Mouse (Mus musculus): ENCODE measurements around the gene Ccnb1. TPM values are rescaled to one million over a fixed set of nuclear protein-coding genes. Genes with fewer than 3 reads are reported as not detected.
"Not testable (repeated sequence)": the region's sequence is repeated elsewhere in the genome, so short reads cannot be mapped to it uniquely, and the experiment has no call there.

Ccnb1 gene
- polyA plus RNA-seq, 1 experiment from 2014 or later: 419 TPM

DNA sequence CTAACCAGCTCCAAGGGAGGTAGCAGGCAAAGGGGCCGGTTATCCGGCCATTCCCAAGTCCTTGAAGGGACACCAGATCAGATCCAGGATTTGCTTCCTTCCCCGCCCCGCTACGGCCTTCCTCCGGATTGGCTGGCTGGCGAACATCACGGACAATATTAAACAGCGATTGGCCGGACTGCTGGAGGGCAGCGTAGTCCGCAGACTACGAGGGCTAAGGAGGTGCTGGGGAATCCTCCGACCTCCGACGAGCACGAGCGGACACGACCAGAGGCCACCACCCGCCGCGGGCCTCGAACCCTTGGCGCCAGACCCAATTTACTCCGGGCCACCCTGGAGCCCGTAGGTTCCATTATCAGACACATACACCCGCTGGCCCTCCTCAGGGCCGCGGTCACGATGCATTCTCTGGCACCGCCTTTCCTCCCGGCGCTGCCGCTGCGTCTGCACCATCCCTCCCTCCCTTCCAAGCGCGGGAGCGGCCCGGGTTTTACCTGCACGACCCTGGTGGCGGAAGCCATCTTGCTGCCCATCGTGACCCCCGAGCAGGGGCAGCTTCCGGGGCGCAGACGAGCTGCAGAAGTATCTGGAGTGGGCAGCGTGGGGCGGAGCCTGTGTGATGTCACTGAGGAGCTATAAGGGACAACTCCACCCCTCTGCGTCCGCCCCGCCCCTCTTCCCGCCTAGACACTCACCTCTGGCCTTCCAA, 42.2 kb downstream of the Ccnb1 start, which contains the start of gene Mrps36:
TSS of gene Mrps36 (minus strand) at position 624 of the 709 bp plus-strand sequence.
- ATAC-seq (replicated peaks; ENCODE audit: insufficient number of reproducible peaks, low FRiP score, low TSS enrichment, low read depth): peak; percentile 93
- no peaks in the 10 kb centered on the region for H3K27me3 ChIP-seq (ENCODE audit: control insufficient read depth, insufficient read depth, low read length)
- peak within 1 kb of the TSS; percentile 72 for H3K9ac ChIP-seq (replicated peaks; ENCODE audit: low read length)
- no peaks in the 10 kb centered on the region for H3K9me3 ChIP-seq (replicated peaks; ENCODE audit: control insufficient read depth, low read length)
- H3K36me3 ChIP-seq (replicated peaks; ENCODE audit: control insufficient read depth, insufficient read depth, low read depth, low read length): no peaks in the 10 kb centered on the region
- under 1% methylated on average over 52 of the region's 52 CpGs for WGBS
- H3K4me2 ChIP-seq (ENCODE audit: low read depth, low read length): peak within 1 kb of the TSS; percentile 44
- 0 out of 2 replicates have a peak, but pooled peaks cover 2% of the 10 kb centered on the region for H3K4me1 ChIP-seq (ENCODE audit: control insufficient read depth, insufficient read depth, low read length)
- peak within 1 kb of the TSS; percentile 81 for H3K4me3 ChIP-seq (ENCODE audit: low read depth, low read length)
- DNase-seq (ENCODE audit: low spot score): peak; percentile 93
- H3K27ac ChIP-seq (replicated peaks; ENCODE audit: low read depth, low read length): peak within 1 kb of the TSS; percentile 91

DNA sequence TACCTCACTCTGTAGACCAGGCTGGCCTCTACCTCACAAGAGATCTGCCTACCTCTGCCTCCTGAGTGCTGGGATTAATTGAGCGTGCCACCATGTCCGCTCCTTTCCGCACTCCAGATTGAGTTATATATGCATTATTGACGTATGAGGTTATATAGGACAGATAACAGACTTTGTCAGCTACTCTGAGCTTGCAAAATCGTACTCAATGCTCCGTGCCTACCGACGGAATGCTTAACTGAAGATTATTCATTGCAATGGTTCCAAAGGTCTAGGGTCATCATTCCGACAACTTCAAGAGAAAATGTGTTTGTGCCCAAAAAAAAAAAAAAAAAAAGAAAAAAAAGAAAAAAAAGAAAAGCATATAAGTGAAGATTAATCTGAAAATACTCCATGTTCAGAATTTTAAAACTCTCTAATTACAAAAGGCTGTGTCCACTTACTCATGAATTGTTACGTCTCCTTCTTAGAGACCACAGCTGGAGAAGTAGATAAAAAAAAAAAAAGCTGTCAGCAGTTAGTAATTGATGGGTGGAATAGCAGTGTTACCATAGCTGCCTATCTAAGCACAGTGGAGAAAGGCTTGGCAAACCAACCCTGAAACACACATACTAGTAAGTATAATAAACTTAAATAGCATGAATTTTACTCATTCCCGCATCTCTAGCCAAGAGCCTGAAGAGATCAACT, 42.9 kb downstream of the Ccnb1 start:
- DNase-seq (ENCODE audit: low spot score): no peak
- H3K4me3 ChIP-seq (ENCODE audit: low read depth, low read length): peak overlapping the region; percentile 81
- no peaks in the 10 kb centered on the region for H3K27me3 ChIP-seq (ENCODE audit: control insufficient read depth, insufficient read depth, low read length)
- no peaks in the 10 kb centered on the region for H3K36me3 ChIP-seq (replicated peaks; ENCODE audit: control insufficient read depth, insufficient read depth, low read depth, low read length)
- peak overlapping the region; percentile 91 for H3K27ac ChIP-seq (replicated peaks; ENCODE audit: low read depth, low read length)
- H3K4me2 ChIP-seq (ENCODE audit: low read depth, low read length): peak overlapping the region; percentile 44
- peak overlapping the region; percentile 72 for H3K9ac ChIP-seq (replicated peaks; ENCODE audit: low read length)
- H3K4me1 ChIP-seq (ENCODE audit: control insufficient read depth, insufficient read depth, low read length): 0 out of 2 replicates have a peak, but pooled peaks cover 2% of the 10 kb centered on the region
- ATAC-seq (replicated peaks; ENCODE audit: insufficient number of reproducible peaks, low FRiP score, low TSS enrichment, low read depth): peak; percentile 32
- 67% methylated on average over 11 of the region's 11 CpGs for WGBS
- no peaks in the 10 kb centered on the region for H3K9me3 ChIP-seq (replicated peaks; ENCODE audit: control insufficient read depth, low read length)

- ATAC-seq (replicated peaks; ENCODE audit: insufficient number of reproducible peaks, low FRiP score, low TSS enrichment, low read depth): no peak
- H3K4me1 ChIP-seq (ENCODE audit: control insufficient read depth, insufficient read depth, low read length): 0 out of 2 replicates have a peak, but pooled peaks cover 2% of the 10 kb centered on the region
- no peaks in the 10 kb centered on the region for H3K9me3 ChIP-seq (replicated peaks; ENCODE audit: control insufficient read depth, low read length)
- no peak for DNase-seq (ENCODE audit: low spot score)
- H3K27ac ChIP-seq (replicated peaks; ENCODE audit: low read depth, low read length): no peak overlapping the region
- WGBS: 92% methylated on average over 5 of the region's 5 CpGs
- H3K4me2 ChIP-seq (ENCODE audit: low read depth, low read length): no peak overlapping the region
- no peaks in the 10 kb centered on the region for H3K27me3 ChIP-seq (ENCODE audit: control insufficient read depth, insufficient read depth, low read length)
- H3K4me3 ChIP-seq (ENCODE audit: low read depth, low read length): no peak overlapping the region
- H3K36me3 ChIP-seq (replicated peaks; ENCODE audit: control insufficient read depth, insufficient read depth, low read depth, low read length): no peaks in the 10 kb centered on the region
- H3K9ac ChIP-seq (replicated peaks; ENCODE audit: low read length): no peak overlapping the region
These were observed 43.5 kb downstream of the Ccnb1 start for GRCm38 (mm10) chr13:100742831-100743230.

- DNase-seq (ENCODE audit: low spot score) (no peak), ATAC-seq (replicated peaks; ENCODE audit: insufficient number of reproducible peaks, low FRiP score, low TSS enrichment, low read depth) (no peak)
- Histone ChIP-seq H3K4me3 (ENCODE audit: low read depth, low read length) (no peak overlapping the region), H3K27ac (replicated peaks; ENCODE audit: low read depth, low read length) (no peak overlapping the region), H3K4me1 (ENCODE audit: control insufficient read depth, insufficient read depth, low read length) (no peaks in the 10 kb centered on the region), H3K27me3 (ENCODE audit: control insufficient read depth, insufficient read depth, low read length) (no peaks in the 10 kb centered on the region), H3K9ac (replicated peaks; ENCODE audit: low read length) (no peak overlapping the region), H3K4me2 (ENCODE audit: low read depth, low read length) (no peak overlapping the region), H3K36me3 (replicated peaks; ENCODE audit: control insufficient read depth, insufficient read depth, low read depth, low read length) (no peaks in the 10 kb centered on the region), H3K9me3 (replicated peaks; ENCODE audit: control insufficient read depth, low read length) (no peaks in the 10 kb centered on the region)
- WGBS: 94% methylated on average over 2 of the region's 2 CpGs
These were observed 53.6 kb downstream of the Ccnb1 start for GRCm38 (mm10) chr13:100732756-100733155.

DNA sequence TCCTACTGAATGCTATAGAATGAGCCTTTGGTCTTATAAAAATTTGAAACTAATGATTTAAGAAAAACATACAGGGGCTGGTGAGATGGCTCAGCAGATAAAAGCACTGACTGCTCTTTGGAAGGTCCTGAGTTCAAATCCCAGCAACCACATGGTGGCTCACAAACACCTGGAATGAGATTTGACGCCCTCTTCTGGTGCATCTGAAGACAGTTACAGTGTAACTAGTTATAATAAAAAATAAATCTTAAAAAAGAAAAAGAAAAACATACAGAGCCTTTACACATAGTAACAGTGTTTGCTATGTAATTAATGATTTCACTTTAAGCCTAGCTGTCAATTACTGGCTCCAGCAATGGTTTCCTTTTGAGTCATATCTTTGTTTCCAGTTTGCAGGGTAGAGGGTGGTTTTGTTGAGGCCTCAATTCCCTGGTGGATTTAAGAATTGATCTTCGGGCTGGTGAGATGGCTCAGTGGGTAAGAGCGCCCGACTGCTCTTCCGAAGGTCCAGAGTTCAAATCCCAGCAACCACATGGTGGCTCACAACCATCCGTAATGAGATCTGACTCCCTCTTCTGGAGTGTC, 54.8 kb downstream of the Ccnb1 start:
- not testable (repeated sequence) for H3K27me3 ChIP-seq (ENCODE audit: control insufficient read depth, insufficient read depth, low read length); H3K36me3 ChIP-seq (replicated peaks; ENCODE audit: control insufficient read depth, insufficient read depth, low read depth, low read length); H3K4me3 ChIP-seq (ENCODE audit: low read depth, low read length); H3K4me1 ChIP-seq (ENCODE audit: control insufficient read depth, insufficient read depth, low read length); DNase-seq (ENCODE audit: low spot score); H3K4me2 ChIP-seq (ENCODE audit: low read depth, low read length); H3K9me3 ChIP-seq (replicated peaks; ENCODE audit: control insufficient read depth, low read length); ATAC-seq (replicated peaks; ENCODE audit: insufficient number of reproducible peaks, low FRiP score, low TSS enrichment, low read depth); H3K9ac ChIP-seq (replicated peaks; ENCODE audit: low read length); H3K27ac ChIP-seq (replicated peaks; ENCODE audit: low read depth, low read length)
- 88% methylated on average over 5 of the region's 6 CpGs for WGBS

DNA sequence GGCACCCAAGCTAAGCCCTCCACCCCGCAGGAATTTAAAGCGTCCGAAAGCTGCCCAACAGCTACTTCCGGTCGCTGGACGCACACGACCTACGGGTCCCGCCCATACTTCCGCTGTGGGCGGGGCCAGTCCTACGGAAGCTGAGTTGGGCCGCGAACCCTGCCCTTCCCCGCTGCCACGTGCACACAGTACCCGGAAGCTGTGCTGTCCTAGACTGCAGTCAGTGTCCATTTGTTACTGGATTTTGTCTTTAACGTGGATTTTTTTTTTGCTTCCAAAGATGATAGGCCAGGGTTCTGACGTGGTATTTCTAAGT, 55.6 kb downstream of the Ccnb1 start, which contains the start of gene Cdk7:
TSS of gene Cdk7 (minus strand) at position 79 of the 316 bp plus-strand sequence.
- ATAC-seq (replicated peaks; ENCODE audit: insufficient number of reproducible peaks, low FRiP score, low TSS enrichment, low read depth): peak; percentile 100
- Histone ChIP-seq H3K9me3 (replicated peaks; ENCODE audit: control insufficient read depth, low read length) (no peaks in the 10 kb centered on the region), H3K4me1 (ENCODE audit: control insufficient read depth, insufficient read depth, low read length) (no peaks in the 10 kb centered on the region), H3K36me3 (replicated peaks; ENCODE audit: control insufficient read depth, insufficient read depth, low read depth, low read length) (no peaks in the 10 kb centered on the region), H3K27me3 (ENCODE audit: control insufficient read depth, insufficient read depth, low read length) (no peaks in the 10 kb centered on the region), H3K27ac (replicated peaks; ENCODE audit: low read depth, low read length) (peak within 1 kb of the TSS; percentile 74), H3K4me3 (ENCODE audit: low read depth, low read length) (peak within 1 kb of the TSS; percentile 93), H3K9ac (replicated peaks; ENCODE audit: low read length) (peak within 1 kb of the TSS; percentile 95), H3K4me2 (ENCODE audit: low read depth, low read length) (peak within 1 kb of the TSS; percentile 66)
- under 1% methylated on average over 19 of the region's 19 CpGs for WGBS
- DNase-seq (ENCODE audit: low spot score): peak; percentile 98

GRCm38 (mm10) chr13:100730153-100730860, 56.1 kb downstream of the Ccnb1 start:
- peak overlapping the region; percentile 74 for H3K27ac ChIP-seq (replicated peaks; ENCODE audit: low read depth, low read length)
- no peaks in the 10 kb centered on the region for H3K4me1 ChIP-seq (ENCODE audit: control insufficient read depth, insufficient read depth, low read length)
- peak; percentile 21 for DNase-seq (ENCODE audit: low spot score)
- no peaks in the 10 kb centered on the region for H3K27me3 ChIP-seq (ENCODE audit: control insufficient read depth, insufficient read depth, low read length)
- H3K4me2 ChIP-seq (ENCODE audit: low read depth, low read length): peak overlapping the region; percentile 66
- WGBS: 3% methylated on average over 30 of the region's 30 CpGs
- H3K9me3 ChIP-seq (replicated peaks; ENCODE audit: control insufficient read depth, low read length): no peaks in the 10 kb centered on the region
- H3K4me3 ChIP-seq (ENCODE audit: low read depth, low read length): peak overlapping the region; percentile 93
- H3K36me3 ChIP-seq (replicated peaks; ENCODE audit: control insufficient read depth, insufficient read depth, low read depth, low read length): no peaks in the 10 kb centered on the region
- peak overlapping the region; percentile 95 for H3K9ac ChIP-seq (replicated peaks; ENCODE audit: low read length)
- no peak for ATAC-seq (replicated peaks; ENCODE audit: insufficient number of reproducible peaks, low FRiP score, low TSS enrichment, low read depth)
